29 mouse cellular contexts compared by ENCODE assay signal in genomic region chr1:177901566-177901965, GRCm38 (mm10).
"Had no signal": no experiment of that assay in that cellular context is flagged by ENCODE, and none has a peak within 500 bp of the region (broad histone marks: within the 10 kb centered on the region; RNA-seq: fewer than 3 reads in every experiment).

No protein-coding gene starts in this region.

- H3K36me3 ChIP-seq: embryonic facial prominence, embryonic 10.5 days; embryonic facial prominence, embryonic 12.5 days; embryonic facial prominence, embryonic 13.5 days; embryonic facial prominence, embryonic 15.5 days; forebrain, embryonic 10.5 days; forebrain, embryonic 12.5 days; forebrain, embryonic 15.5 days had no signal

- H3K4me1 ChIP-seq: embryonic facial prominence, embryonic 10.5 days; embryonic facial prominence, embryonic 12.5 days; embryonic facial prominence, embryonic 13.5 days; embryonic facial prominence, embryonic 15.5 days; forebrain, embryonic 10.5 days; forebrain, embryonic 12.5 days; forebrain, embryonic 13.5 days; forebrain, embryonic 15.5 days had no signal

- DNase-seq: cerebellum, adult 2 months; cerebellum, adult 8-10 months; cerebellum, adult 9-10 months; cerebellum, adult 9-11 months; cerebellum, postnatal 10 days; cerebellum, postnatal 14 days; cerebellum, postnatal 25 days; cerebellum, postnatal 36 days; embryo, embryonic 11 days; forebrain, postnatal 0 days; gastrocnemius, adult 2 months; gastrocnemius, postnatal 10 days; gastrocnemius, postnatal 14 days; gastrocnemius, postnatal 25 days; gastrocnemius, postnatal 36 days; heart, adult 11 months; heart, adult 18-20 months; heart, adult 2 months had no signal

- H3K27me3 ChIP-seq: embryonic facial prominence, embryonic 12.5 days; embryonic facial prominence, embryonic 13.5 days; embryonic facial prominence, embryonic 15.5 days; forebrain, embryonic 12.5 days; forebrain, embryonic 13.5 days; forebrain, embryonic 15.5 days had no signal

- H3K4me2 ChIP-seq: embryonic facial prominence, embryonic 12.5 days; embryonic facial prominence, embryonic 13.5 days; embryonic facial prominence, embryonic 15.5 days; forebrain, embryonic 12.5 days; forebrain, embryonic 13.5 days; forebrain, embryonic 15.5 days had no signal

- ATAC-seq: forebrain, embryonic 13.5 days; forebrain, embryonic 14.5 days; forebrain, embryonic 15.5 days; forebrain, embryonic 16.5 days; forebrain, postnatal 0 days had no signal

- H3K9me3 ChIP-seq: embryonic facial prominence, embryonic 10.5 days; embryonic facial prominence, embryonic 12.5 days; embryonic facial prominence, embryonic 13.5 days; embryonic facial prominence, embryonic 15.5 days; forebrain, embryonic 10.5 days; forebrain, embryonic 12.5 days; forebrain, embryonic 13.5 days; forebrain, embryonic 15.5 days had no signal

- H3K27ac ChIP-seq: embryonic facial prominence, embryonic 10.5 days; embryonic facial prominence, embryonic 12.5 days; embryonic facial prominence, embryonic 13.5 days; embryonic facial prominence, embryonic 15.5 days; forebrain, embryonic 10.5 days; forebrain, embryonic 12.5 days; forebrain, embryonic 13.5 days; forebrain, embryonic 15.5 days; gastrocnemius, adult 2 months; heart, adult 2 months had no signal

- H3K9ac ChIP-seq: embryonic facial prominence, embryonic 12.5 days; embryonic facial prominence, embryonic 13.5 days; embryonic facial prominence, embryonic 15.5 days; forebrain, embryonic 12.5 days; forebrain, embryonic 13.5 days; forebrain, embryonic 15.5 days; forebrain, postnatal 0 days had no signal

- H3K4me3 ChIP-seq: embryonic facial prominence, embryonic 10.5 days; embryonic facial prominence, embryonic 12.5 days; embryonic facial prominence, embryonic 13.5 days; embryonic facial prominence, embryonic 15.5 days; erythroblast, embryonic 14.5 days; forebrain, embryonic 10.5 days; forebrain, embryonic 12.5 days; forebrain, embryonic 13.5 days; forebrain, embryonic 15.5 days; gastrocnemius, adult 2 months; heart, adult 2 months had no signal
